Mouse (Mus musculus) liver, postnatal 0 days (tissue): Measurements from ENCODE around the gene Trim56.

Experiments
- CTCF ChIP-seq: sonication (generic); IDR thresholded peaks from 2 replicates; pipeline ENCODE4 v1.5.1; 2016; ENCODE audit warnings: antibody characterized with exemption, low read depth
- EP300 ChIP-seq: IDR thresholded peaks from 2 replicates; pipeline ENCODE4 v1.6.1; 2016; ENCODE audit warnings: antibody characterized with exemption, low read depth, mild to moderate bottlenecking

DNA sequence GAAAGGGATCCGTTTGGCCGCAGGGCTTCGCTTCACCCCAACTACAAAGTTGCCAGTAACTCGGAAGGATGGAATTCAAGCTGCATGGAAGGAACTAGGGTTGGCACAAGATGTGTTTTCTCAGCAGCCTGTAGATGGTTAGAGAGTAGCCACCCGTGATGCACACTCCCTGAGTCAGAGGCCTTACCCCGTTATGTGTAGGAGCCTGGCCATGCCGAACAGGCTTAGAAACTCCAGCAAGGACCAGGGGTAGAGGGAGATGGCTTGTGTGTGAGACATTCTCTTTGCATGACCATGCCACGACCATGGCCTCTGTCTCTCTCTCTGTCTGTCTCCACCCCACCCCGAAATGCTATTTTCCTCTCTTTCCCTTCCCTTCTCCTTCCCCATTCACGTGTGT, 13.9 kb downstream of the Trim56 start:
- TF ChIP-seq CTCF (no peak), EP300 (no peak)
